Mouse (Mus musculus): Measurements from ENCODE around the gene Trp53inp2.

DNA sequence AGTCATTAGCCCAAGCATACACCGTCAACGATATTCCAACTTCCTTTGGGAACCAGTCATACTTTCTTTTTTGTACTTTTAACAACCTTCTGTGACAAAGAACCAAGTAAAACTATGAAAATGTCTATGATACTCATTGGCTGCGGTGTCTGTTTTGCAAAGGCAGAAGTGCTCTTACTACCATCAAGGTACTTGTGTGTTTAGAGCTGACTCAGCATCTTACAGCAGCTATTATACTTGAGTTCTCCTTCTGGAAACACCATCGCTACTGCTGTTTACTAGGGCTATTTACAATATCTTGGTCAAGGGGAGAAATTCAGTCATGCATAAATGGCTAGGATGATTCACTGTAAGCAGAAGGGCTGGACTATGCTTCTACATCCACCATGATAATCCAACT is 21.1 kb downstream of the Trp53inp2 start:
- TF ChIP-seq CTCF (IDR thresholded peaks at IDR 0.05; ENCODE audit: control insufficient read depth, insufficient read depth, insufficient read length) (no peak), CEBPB (IDR thresholded peaks at IDR 0.05; ENCODE audit: low read depth) (no peak)
